Mouse (Mus musculus): ENCODE measurements around the gene Gm37240. TPM values are rescaled to one million over a fixed set of nuclear protein-coding genes. Genes with fewer than 3 reads are reported as not detected.

The Gm37240 gene
- polyA plus RNA-seq, 1 experiment from 2014 or later, result 0.48 TPM

DNA sequence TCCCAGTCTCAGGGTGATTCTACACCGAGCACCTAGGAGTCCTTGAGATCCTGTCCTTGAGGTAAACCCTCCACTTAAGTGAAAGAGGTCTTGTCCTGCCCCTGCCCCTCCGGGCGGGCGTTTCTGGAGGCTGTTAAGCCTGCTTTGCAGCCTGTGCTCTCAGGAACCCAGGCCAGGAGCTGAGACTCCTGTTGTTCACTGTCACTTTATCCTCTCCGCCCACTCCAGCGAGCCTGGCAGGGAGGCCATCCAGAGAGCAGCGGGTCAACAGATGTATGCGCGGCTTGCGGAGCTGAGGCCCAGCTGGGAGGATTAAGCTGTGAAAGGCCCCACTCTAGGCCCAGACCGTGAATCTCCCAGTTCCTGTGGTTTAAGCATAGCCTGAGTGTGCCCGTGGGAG lies 701.5 kb downstream of the Gm37240 start:
- Histone ChIP-seq H3K27me3 (no peaks in the 10 kb centered on the region), H3K4me3 (no peak overlapping the region), H3K9me3 (replicated peaks) (no peaks in the 10 kb centered on the region), H3K27ac (no peak overlapping the region), H3K36me3 (ENCODE audit: poor library complexity, severe bottlenecking) (no peaks in the 10 kb centered on the region), H3K4me2 (no peak overlapping the region; the same call in 1 of the 2 replicates), H3K4me1 (peaks cover 24% of the 10 kb centered on the region), H3K9ac (0 out of 2 replicates have a peak overlapping the region, but pooled peaks have one; percentile 16)
- no peak for ATAC-seq
- WGBS, result 10% methylated on average over 12 of the region's 12 CpGs

DNA sequence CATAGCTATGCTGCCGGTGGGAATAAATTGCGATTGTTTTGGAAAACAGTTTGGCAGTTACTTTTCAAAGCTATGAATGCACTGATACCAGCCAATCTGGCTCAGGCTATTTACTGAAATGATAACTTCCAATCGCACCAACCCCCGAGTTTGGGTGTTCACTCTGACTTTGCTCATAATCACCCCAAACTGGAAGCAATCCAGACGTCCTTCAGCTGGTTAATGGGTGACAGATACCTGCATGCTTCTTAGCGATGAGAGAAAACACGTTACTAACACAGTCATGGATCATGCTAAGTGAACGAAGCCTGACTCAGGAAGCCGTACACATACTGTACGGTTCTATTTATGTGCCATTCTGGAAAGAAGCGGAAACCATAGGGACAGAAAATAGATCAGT lies 702.4 kb downstream of the Gm37240 start:
- no peak overlapping the region for H3K4me3 ChIP-seq
- H3K27me3 ChIP-seq, result no peaks in the 10 kb centered on the region
- H3K27ac ChIP-seq, result no peak overlapping the region
- H3K36me3 ChIP-seq (ENCODE audit: poor library complexity, severe bottlenecking), result no peaks in the 10 kb centered on the region
- peaks cover 24% of the 10 kb centered on the region for H3K4me1 ChIP-seq
- no peak overlapping the region for H3K4me2 ChIP-seq
- no peaks in the 10 kb centered on the region for H3K9me3 ChIP-seq (replicated peaks)
- ATAC-seq, result no peak
- 71% methylated on average over 11 of the region's 11 CpGs for WGBS
- H3K9ac ChIP-seq, result no peak overlapping the region

DNA sequence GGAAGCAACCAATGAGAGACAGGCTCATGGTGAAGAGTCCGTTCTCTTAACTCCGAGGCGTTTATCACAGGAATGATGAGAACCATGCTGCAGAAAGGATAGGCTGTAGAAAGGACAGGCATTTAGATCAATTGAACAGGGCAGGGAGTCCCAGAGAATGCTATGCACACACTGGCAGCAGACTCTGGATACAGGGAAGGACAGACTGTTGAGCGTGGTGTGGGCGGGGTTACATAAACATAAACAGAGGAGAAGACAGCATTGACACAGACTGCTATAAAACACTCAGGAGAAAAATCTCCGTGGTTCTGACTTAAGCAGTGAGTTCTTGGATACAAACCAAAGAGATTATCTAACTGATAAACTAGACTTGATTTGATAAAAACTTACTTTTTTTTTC lies 703.2 kb downstream of the Gm37240 start:
- no peaks in the 10 kb centered on the region for H3K36me3 ChIP-seq (ENCODE audit: poor library complexity, severe bottlenecking)
- H3K9me3 ChIP-seq (replicated peaks), result no peaks in the 10 kb centered on the region
- WGBS, result 67% methylated on average over 6 of the region's 6 CpGs
- ATAC-seq, result no peak
- H3K27ac ChIP-seq, result no peak overlapping the region
- H3K4me2 ChIP-seq, result no peak overlapping the region
- no peaks in the 10 kb centered on the region for H3K27me3 ChIP-seq
- no peak overlapping the region for H3K4me3 ChIP-seq
- H3K9ac ChIP-seq, result no peak overlapping the region
- peaks cover 24% of the 10 kb centered on the region for H3K4me1 ChIP-seq

DNA sequence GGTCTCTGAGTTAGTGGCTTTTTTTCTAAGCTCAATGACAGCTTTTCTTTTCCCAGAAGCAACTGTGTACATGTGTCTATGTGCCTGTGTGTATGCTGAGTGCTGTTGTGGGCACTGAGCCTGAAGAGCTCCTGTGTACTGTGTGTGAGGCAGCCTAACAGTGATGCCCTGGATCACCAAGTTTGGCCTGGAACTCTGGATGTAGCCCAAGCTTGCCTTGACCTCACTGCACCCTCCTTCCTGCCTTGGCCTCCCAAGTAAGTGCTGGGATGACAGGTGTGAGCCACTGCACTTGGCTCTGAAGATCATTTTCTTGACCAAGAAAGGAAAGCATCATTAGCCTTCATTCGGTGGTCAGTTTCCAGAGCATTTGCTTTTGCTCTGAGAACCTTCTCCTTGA lies 710.6 kb downstream of the Gm37240 start:
- Histone ChIP-seq H3K27me3 (no peaks in the 10 kb centered on the region), H3K4me3 (no peak overlapping the region), H3K9me3 (replicated peaks) (no peaks in the 10 kb centered on the region), H3K9ac (no peak overlapping the region), H3K27ac (no peak overlapping the region), H3K4me1 (no peaks in the 10 kb centered on the region), H3K36me3 (ENCODE audit: poor library complexity, severe bottlenecking) (no peaks in the 10 kb centered on the region), H3K4me2 (no peak overlapping the region)
- no peak for ATAC-seq
- 92% methylated on average over 1 of the region's 1 CpGs for WGBS

DNA sequence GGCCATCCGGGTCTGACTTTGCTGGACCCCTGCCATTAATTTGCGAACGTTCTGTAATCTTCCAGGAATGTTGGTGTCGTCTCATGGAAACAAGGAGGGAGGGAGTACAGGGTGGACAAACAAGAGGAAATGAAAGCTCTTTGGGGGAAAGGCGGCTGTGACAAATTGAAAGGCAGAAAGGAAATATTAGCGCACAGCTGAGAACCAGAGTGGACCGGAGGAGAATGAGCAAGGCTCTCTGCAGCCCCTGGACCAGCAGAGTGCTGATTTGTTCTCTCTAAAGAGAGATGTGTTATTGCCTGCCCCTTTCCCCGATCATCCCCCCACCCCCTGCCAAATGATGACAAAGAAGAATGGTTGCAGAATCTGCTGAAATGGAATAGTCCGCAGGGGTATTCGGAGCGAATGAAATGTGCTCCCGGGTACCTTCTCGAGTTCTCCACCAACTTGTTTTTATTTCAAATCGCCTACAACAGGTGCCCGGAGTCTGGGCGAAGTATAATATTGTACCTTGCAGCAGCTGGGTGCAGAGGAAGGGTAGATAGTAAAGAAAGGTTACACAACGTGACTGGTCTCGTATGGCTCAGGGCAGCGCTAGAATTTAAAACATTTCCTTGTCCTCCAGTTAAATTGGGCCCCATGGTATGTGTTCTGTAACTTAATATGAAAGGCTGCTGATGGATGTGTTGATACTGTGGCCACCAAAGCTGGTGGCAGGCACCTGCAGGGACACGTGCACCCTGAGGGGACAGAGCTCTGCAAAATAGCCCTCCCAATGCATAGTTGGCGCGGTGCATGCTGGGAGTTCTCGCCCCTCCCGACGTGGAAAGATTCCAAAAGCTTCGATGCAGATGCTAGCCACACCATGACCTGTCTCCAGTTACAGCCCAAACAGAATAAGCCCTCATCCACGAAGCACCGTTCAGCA lies 712.5 kb downstream of the Gm37240 start:
- H3K9ac ChIP-seq, result no peak overlapping the region

DNA sequence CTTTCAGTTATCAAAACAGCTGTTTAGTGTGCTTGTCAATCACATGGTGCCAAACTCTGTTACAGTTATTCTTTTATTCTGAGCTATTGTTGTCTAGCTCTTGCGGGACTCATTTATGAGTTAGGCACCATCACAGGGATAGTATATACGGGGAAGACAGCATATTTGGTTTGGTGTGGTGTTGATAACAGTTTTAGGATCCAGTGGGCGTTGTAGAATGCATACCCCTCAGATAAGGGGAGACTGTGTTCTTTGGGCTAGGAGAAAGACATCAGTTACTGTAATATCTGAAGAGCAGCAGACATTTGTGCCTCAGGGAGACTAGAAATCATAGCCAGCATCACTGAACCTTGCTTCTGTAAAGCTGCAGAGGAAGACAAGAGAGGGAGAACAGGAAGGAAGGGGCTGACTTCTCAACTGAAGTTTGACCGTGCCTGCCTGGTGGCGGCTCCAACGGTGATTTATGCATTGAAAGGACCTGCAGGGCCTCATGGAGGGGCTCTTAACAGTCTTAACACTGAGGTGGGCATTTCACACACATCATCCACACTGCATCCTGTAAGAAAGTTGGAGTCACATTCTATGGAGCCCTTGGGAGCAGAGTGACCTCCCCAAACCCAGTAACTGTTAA lies 713.8 kb downstream of the Gm37240 start:
- Histone ChIP-seq H3K4me2 (no peak overlapping the region), H3K9me3 (replicated peaks) (no peaks in the 10 kb centered on the region), H3K27me3 (no peaks in the 10 kb centered on the region), H3K9ac (no peak overlapping the region), H3K36me3 (ENCODE audit: poor library complexity, severe bottlenecking) (no peaks in the 10 kb centered on the region), H3K27ac (no peak overlapping the region), H3K4me1 (no peaks in the 10 kb centered on the region), H3K4me3 (no peak overlapping the region)
- 88% methylated on average over 6 of the region's 6 CpGs for WGBS
- ATAC-seq, result no peak

More for the DNA sequence above, 712.5 kb downstream of the Gm37240 start:
- Histone ChIP-seq H3K4me3 (no peak overlapping the region), H3K9me3 (replicated peaks) (no peaks in the 10 kb centered on the region), H3K4me2 (no peak overlapping the region), H3K27me3 (no peaks in the 10 kb centered on the region), H3K27ac (no peak overlapping the region), H3K36me3 (ENCODE audit: poor library complexity, severe bottlenecking) (no peaks in the 10 kb centered on the region), H3K4me1 (no peaks in the 10 kb centered on the region)
- ATAC-seq, result no peak
- 80% methylated on average over 28 of the region's 28 CpGs for WGBS

DNA sequence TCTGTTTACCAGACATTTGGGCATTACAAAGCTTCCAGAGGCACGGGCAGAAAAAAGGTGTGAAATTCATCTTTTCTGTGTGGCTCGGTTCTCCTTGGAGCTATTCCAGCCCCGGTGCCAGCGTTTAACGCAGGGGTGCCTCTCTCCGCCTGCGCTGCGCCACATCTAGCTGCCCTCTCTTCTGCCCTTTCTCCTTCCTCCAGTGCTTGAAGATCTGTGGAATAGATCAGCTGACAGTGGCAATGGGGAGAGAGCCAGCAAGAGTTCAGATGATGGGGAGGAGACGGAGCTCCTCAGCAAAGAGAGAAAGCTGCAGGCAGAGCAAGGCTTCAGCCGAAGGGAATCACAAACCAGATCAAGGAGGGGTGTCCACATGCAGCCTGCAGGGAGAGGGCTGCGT lies 714.8 kb downstream of the Gm37240 start:
- Histone ChIP-seq H3K9me3 (replicated peaks) (no peaks in the 10 kb centered on the region), H3K4me2 (no peak overlapping the region), H3K36me3 (ENCODE audit: poor library complexity, severe bottlenecking) (no peaks in the 10 kb centered on the region), H3K27me3 (no peaks in the 10 kb centered on the region), H3K4me1 (no peaks in the 10 kb centered on the region), H3K9ac (no peak overlapping the region), H3K4me3 (no peak overlapping the region), H3K27ac (no peak overlapping the region)
- ATAC-seq, result no peak
- 82% methylated on average over 11 of the region's 11 CpGs for whole genome bisulfite sequencing

DNA sequence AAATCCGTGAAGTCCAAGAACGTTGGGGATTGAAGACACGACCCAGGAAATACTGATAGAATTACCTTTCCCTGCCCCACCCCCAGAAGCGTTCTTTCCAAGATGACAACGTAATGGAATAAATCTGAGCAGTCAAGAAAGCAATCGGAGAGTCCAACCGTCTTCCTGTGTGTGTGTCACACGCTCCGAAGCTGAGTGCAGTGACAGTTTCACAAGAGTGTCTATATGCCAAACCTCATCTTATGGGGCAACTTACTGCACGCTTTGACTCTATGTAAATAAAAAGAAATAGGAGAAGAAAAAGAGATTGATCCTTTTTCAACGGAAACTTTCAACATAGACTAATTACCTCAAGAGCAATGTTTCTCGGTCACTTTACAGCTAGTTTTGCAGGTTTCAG lies 715.2 kb downstream of the Gm37240 start:
- no peaks in the 10 kb centered on the region for H3K27me3 ChIP-seq
- H3K36me3 ChIP-seq (ENCODE audit: poor library complexity, severe bottlenecking), result no peaks in the 10 kb centered on the region
- WGBS, result 88% methylated on average over 12 of the region's 12 CpGs
- H3K4me2 ChIP-seq, result no peak overlapping the region
- H3K4me1 ChIP-seq, result no peaks in the 10 kb centered on the region
- no peak overlapping the region for H3K9ac ChIP-seq
- no peaks in the 10 kb centered on the region for H3K9me3 ChIP-seq (replicated peaks)
- H3K4me3 ChIP-seq, result no peak overlapping the region
- H3K27ac ChIP-seq, result no peak overlapping the region
- ATAC-seq, result no peak

DNA sequence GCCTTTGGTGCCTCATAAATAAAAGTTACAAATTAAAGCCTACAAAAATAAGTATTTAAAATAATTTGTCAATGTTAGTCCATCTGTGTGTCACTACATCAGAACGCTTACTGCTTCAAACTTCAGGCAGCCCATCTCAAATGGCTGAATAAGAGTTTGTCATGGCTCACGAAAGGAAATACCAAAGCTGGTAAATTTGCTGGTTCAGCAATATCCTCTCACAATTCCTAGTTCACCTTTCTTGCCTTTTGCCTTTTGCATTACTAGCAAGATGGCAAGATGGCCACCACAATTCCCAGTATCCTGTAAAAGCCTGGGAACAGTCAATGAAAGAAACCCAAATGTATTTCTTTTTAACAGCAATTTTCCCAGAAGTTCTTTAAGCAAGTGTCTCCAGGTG lies 718.5 kb downstream of the Gm37240 start:
- 90% methylated on average over 2 of the region's 2 CpGs for WGBS
- no peaks in the 10 kb centered on the region for H3K27me3 ChIP-seq
- no peaks in the 10 kb centered on the region for H3K9me3 ChIP-seq (replicated peaks)
- no peaks in the 10 kb centered on the region for H3K4me1 ChIP-seq
- H3K27ac ChIP-seq, result no peak overlapping the region
- no peak for ATAC-seq
- H3K9ac ChIP-seq, result no peak overlapping the region
- H3K4me2 ChIP-seq, result no peak overlapping the region
- H3K4me3 ChIP-seq, result no peak overlapping the region
- no peaks in the 10 kb centered on the region for H3K36me3 ChIP-seq (ENCODE audit: poor library complexity, severe bottlenecking)

DNA sequence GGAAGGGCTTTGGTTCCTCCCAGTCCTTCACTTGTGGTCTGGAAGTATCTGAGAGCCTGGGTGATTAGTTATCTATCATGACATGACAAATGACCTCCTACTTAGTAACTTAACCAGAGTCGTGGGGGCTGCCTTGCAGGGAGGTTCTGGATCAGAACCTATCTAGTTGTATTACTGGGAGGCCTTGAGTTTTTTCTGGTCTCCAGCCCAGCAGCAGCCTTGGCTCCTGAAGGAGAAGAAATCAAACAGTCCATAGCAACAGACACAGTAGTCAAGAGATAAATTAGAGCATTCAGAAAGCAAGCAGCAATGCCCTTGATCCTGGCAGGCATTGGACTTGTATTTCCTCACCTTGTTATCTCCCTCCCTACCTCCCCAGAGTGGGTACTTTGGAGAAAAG lies 722.4 kb downstream of the Gm37240 start:
- no peak overlapping the region for H3K4me2 ChIP-seq
- H3K4me1 ChIP-seq, result peaks cover 4% of the 10 kb centered on the region; the same call in 1 of the 2 replicates
- 84% methylated on average over 1 of the region's 1 CpGs for WGBS
- H3K27ac ChIP-seq, result no peak overlapping the region
- no peaks in the 10 kb centered on the region for H3K36me3 ChIP-seq (ENCODE audit: poor library complexity, severe bottlenecking)
- no peak overlapping the region for H3K4me3 ChIP-seq
- ATAC-seq, result no peak
- H3K9ac ChIP-seq, result no peak overlapping the region
- no peaks in the 10 kb centered on the region for H3K9me3 ChIP-seq (replicated peaks)
- H3K27me3 ChIP-seq, result no peaks in the 10 kb centered on the region

DNA sequence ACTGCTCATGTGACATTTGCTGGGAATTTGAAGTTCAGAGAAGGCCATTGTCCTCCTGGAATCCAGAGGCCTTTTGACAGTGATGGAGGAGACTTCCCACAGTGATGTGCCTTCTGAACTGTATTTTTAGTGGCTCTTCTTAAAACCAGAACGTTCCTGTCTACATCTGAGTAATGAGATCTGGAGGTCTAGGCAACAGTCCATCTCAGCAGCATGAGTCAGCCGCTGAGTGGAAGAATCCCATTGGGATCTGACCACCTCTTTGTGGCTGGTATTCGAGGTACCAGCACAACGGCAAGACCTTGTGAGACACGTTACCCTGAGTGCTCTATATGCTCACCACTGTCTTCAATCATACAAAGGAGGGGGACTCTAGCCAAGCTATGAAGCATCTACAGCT lies 723.9 kb downstream of the Gm37240 start:
- Histone ChIP-seq H3K27ac (no peak overlapping the region), H3K4me3 (no peak overlapping the region), H3K4me1 (peaks cover 4% of the 10 kb centered on the region; the same call in 1 of the 2 replicates), H3K36me3 (ENCODE audit: poor library complexity, severe bottlenecking) (no peaks in the 10 kb centered on the region), H3K27me3 (no peaks in the 10 kb centered on the region), H3K9ac (no peak overlapping the region), H3K9me3 (replicated peaks) (no peaks in the 10 kb centered on the region), H3K4me2 (no peak overlapping the region)
- no peak for ATAC-seq
- 95% methylated on average over 5 of the region's 5 CpGs for WGBS

DNA sequence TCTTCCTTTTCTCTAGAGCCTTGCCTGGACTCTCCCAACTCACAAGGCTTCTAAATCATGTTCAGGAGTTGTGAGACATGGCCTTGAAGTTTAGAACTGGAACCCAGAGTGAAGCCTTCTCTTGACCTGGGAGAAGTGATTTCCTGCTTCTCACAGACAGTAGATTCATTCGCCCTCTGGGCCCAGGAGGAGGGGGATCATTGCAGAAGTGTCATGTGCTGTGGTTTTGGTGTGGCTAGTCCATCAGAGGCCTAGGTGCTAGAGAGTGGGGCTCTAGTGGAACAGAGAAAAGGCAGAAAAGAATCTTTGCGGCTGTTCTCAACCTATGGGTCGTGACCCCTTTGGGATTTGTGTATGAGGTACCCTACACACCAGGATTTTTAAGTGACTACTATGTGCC lies 724.9 kb downstream of the Gm37240 start:
- H3K36me3 ChIP-seq (ENCODE audit: poor library complexity, severe bottlenecking), result no peaks in the 10 kb centered on the region
- peaks cover 4% of the 10 kb centered on the region; the same call in 1 of the 2 replicates for H3K4me1 ChIP-seq
- no peaks in the 10 kb centered on the region for H3K9me3 ChIP-seq (replicated peaks)
- no peak overlapping the region for H3K4me3 ChIP-seq
- WGBS, result 90% methylated on average over 3 of the region's 3 CpGs
- no peak overlapping the region for H3K9ac ChIP-seq
- H3K27ac ChIP-seq, result no peak overlapping the region
- ATAC-seq, result no peak
- no peak overlapping the region for H3K4me2 ChIP-seq
- H3K27me3 ChIP-seq, result no peaks in the 10 kb centered on the region
